Comparison of ENCODE assay signal across 18 mouse cellular contexts in genomic region chr3:108714837-108715236, GRCm38 (mm10). TPM values are rescaled to one million over a fixed set of nuclear protein-coding genes. Genes with fewer than 3 reads are reported as not detected.
DNase-seq lines count a peak whose midpoint lies in the region; ATAC-seq lines count a peak whose summit lies in the region.
"Had no signal": no experiment of that assay in that cellular context is flagged by ENCODE, and none has a peak within 500 bp of the region (broad histone marks: within the 10 kb centered on the region; RNA-seq: fewer than 3 reads in every experiment).

No protein-coding gene starts in this region.

- H3K4me3 ChIP-seq in intestine, embryonic 16.5 days (ENCODE audit: low read length): no peak overlapping the region
- no peak overlapping the region for H3K4me3 ChIP-seq in liver, embryonic 15.5 days (replicated peaks)
- H3K4me3 ChIP-seq: gastrocnemius, adult 2 months; heart, embryonic 15.5 days; megakaryocyte, embryonic 14.5 days had no signal

- H3K9me3 ChIP-seq in intestine, embryonic 16.5 days (ENCODE audit: control insufficient read depth, low read length): no peaks in the 10 kb centered on the region
- no peaks in the 10 kb centered on the region for H3K9me3 ChIP-seq in liver, embryonic 15.5 days (replicated peaks)
- H3K9me3 ChIP-seq: heart, embryonic 15.5 days; megakaryocyte, embryonic 14.5 days had no signal

- H3K9ac ChIP-seq in intestine, embryonic 16.5 days (ENCODE audit: low read depth, low read length): no peak overlapping the region
- H3K9ac ChIP-seq in liver, embryonic 15.5 days: no peak overlapping the region
- H3K9ac ChIP-seq: forebrain, postnatal 0 days; heart, embryonic 15.5 days had no signal

- peaks cover 19% of the 10 kb centered on the region for H3K4me1 ChIP-seq in intestine, embryonic 16.5 days (ENCODE audit: control insufficient read depth, insufficient read depth, low read length)
- peaks cover 61% of the 10 kb centered on the region for H3K4me1 ChIP-seq in liver, embryonic 15.5 days (replicated peaks)

- H3K27me3 ChIP-seq in intestine, embryonic 16.5 days (replicated peaks; ENCODE audit: control insufficient read depth, insufficient read depth, low read length): no peaks in the 10 kb centered on the region
- H3K27me3 ChIP-seq in liver, embryonic 15.5 days: no peaks in the 10 kb centered on the region
- H3K27me3 ChIP-seq: heart, embryonic 15.5 days had no signal

- H3K36me3 ChIP-seq in intestine, embryonic 16.5 days (ENCODE audit: control insufficient read depth, insufficient read depth, low read length): no peaks in the 10 kb centered on the region
- H3K36me3 ChIP-seq in liver, embryonic 15.5 days (replicated peaks): peaks cover 10% of the 10 kb centered on the region
- H3K36me3 ChIP-seq: heart, embryonic 15.5 days had no signal

- H3K27ac ChIP-seq in intestine, embryonic 16.5 days (ENCODE audit: low read length): peak overlapping the region; percentile 39; the same call in 1 of the 2 replicates
- H3K27ac ChIP-seq in liver, embryonic 15.5 days (replicated peaks): peak overlapping the region; percentile 46; the same call in 1 of the 2 replicates
- H3K27ac ChIP-seq: gastrocnemius, adult 2 months; heart, embryonic 15.5 days had no signal

- 67% methylated on average over 4 of the region's 4 CpGs for WGBS in intestine, embryonic 16.5 days
- 68% methylated on average over 4 of the region's 4 CpGs for WGBS in liver, embryonic 15.5 days (ENCODE audit: insufficient replicate concordance)

- no peak overlapping the region for H3K4me2 ChIP-seq in intestine, embryonic 16.5 days (ENCODE audit: low read depth, low read length)
- peak overlapping the region; percentile 16; the same call in 1 of the 2 replicates for H3K4me2 ChIP-seq in liver, embryonic 15.5 days
- H3K4me2 ChIP-seq: heart, embryonic 15.5 days had no signal

- DNase-seq in adipocyte (ENCODE audit: low spot score): peak; percentile 12
- DNase-seq in kidney, postnatal 4 days: peak; percentile 18 to 44
- DNase-seq in cerebellum, postnatal 10 days: no peak
- no peak for DNase-seq in layer of hippocampus, adult 11-12 months (ENCODE audit: low spot score)
- DNase-seq in embryo, embryonic 11 days: no peak
- DNase-seq: adrenal gland, adult 8-10 months; cerebellum, adult 2 months; forebrain, postnatal 0 days; gastrocnemius, adult 2 months; lung, postnatal 10 days; right cerebral cortex, adult 18-20 months; spleen, adult 18-20 months had no signal

- ATAC-seq in intestine, embryonic 16.5 days: peak; percentile 87
- ATAC-seq in liver, embryonic 15.5 days (ENCODE audit: insufficient read depth): peak; percentile 56; the same call in 1 of the 2 replicates
- ATAC-seq: forebrain, postnatal 0 days; midbrain, embryonic 16.5 days had no signal

RNA-seq across cellular contexts. Expression of gene Gpsm2, which starts 7.3 kb away (rescaled TPM):
- 45.3 and 49.5 TPM in 2 replicates for polyA plus RNA-seq in intestine, embryonic 16.5 days (2015; fragmentation: Nextera tagmentation; extraction: Ambion mirVana)
- polyA plus RNA-seq in liver, embryonic 15.5 days (2015; fragmentation: Nextera tagmentation; extraction: Ambion mirVana): 44.1 and 45.7 TPM in 2 replicates

RNA-seq across cellular contexts. Expression of gene Aknad1, which starts 24.6 kb away (rescaled TPM):
- polyA plus RNA-seq in intestine, embryonic 16.5 days (2015; fragmentation: Nextera tagmentation; extraction: Ambion mirVana): 0.21 and 0.50 TPM in 2 replicates
- polyA plus RNA-seq in liver, embryonic 15.5 days (2015; fragmentation: Nextera tagmentation; extraction: Ambion mirVana): 0.52 and 0.54 TPM in 2 replicates
- polyA plus RNA-seq: cerebellum, adult 2 months; forebrain, postnatal 0 days; heart, embryonic 15.5 days; hindbrain, embryonic 11.5 days; midbrain, embryonic 16.5 days had no signal

Comparison
In these comparisons a context has a peak if more than half of its experiments do, and no peak if none do; other contexts are left out.
1. DNase-seq: peak in adipocyte (single experiment) and kidney, postnatal 4 days (2 of 2); none in cerebellum, postnatal 10 days (0 of 2), layer of hippocampus, adult 11-12 months (single experiment) and embryo, embryonic 11 days (single experiment).